Mouse (Mus musculus) midbrain, embryonic 15.5 days (tissue): ENCODE data around the gene Spin1. TPM values are rescaled to one million over a fixed set of nuclear protein-coding genes. Genes with fewer than 3 reads are reported as not detected.

Source experiments
- ATAC-seq: fragments of 200-750 bp; cut with Nextera tagmentation; replicated peaks from 2 replicates; pipeline ENCODE4 v1.8.0; 2017; ENCODE audit warnings: moderate TSS enrichment
- H3K27ac ChIP-seq: fragments of 300-500 bp; sonication (generic); 2 replicates; pipeline ENCODE4 v1.5.1; 2015; ENCODE audit warnings: mild to moderate bottlenecking, inconsistent platforms
- H3K27me3 ChIP-seq: fragments of 300-500 bp; sonication (generic); replicated peaks from 2 replicates; pipeline ENCODE4 v1.6.1; 2015; ENCODE audit warnings: inconsistent platforms
- H3K36me3 ChIP-seq: fragments of 300-500 bp; sonication (generic); replicated peaks from 2 replicates; pipeline ENCODE4 v1.6.1; 2015; ENCODE audit warnings: inconsistent platforms
- H3K4me1 ChIP-seq: fragments of 300-500 bp; sonication (generic); 2 replicates; pipeline ENCODE4 v1.6.1; 2015; ENCODE audit warnings: inconsistent platforms
- H3K4me2 ChIP-seq: fragments of 300-500 bp; sonication (generic); 2 replicates; pipeline ENCODE4 v1.6.1; 2015; ENCODE audit warnings: inconsistent platforms, mild to moderate bottlenecking, moderate library complexity
- H3K4me3 ChIP-seq: fragments of 300-500 bp; sonication (generic); 2 replicates; pipeline ENCODE4 v1.5.1; 2015; ENCODE audit warnings: mild to moderate bottlenecking, inconsistent platforms
- H3K9ac ChIP-seq: fragments of 300-500 bp; sonication (generic); 2 replicates; pipeline ENCODE4 v1.6.1; 2015; ENCODE audit warnings: mild to moderate bottlenecking, inconsistent platforms
- H3K9me3 ChIP-seq: fragments of 300-500 bp; sonication (generic); 2 replicates; pipeline ENCODE4 v1.6.1; 2016; ENCODE audit warnings: inconsistent platforms
- WGBS: fragments of 180-500 bp; shearing (Covaris S2); methylation state at CpG from one replicate; pipeline ENCODE4 v1.1.7; 2015; ENCODE audit warnings: mixed read lengths; 5-methylcytosine and 5-hydroxymethylcytosine counted together
- polyA plus RNA-seq: library from polyadenylated mRNA; unstranded; fragments of >200 nt; fragmentation: Nextera tagmentation; extraction: Ambion mirVana; gene quantifications from 2 replicates; pipeline ENCODE4 v1.2.1, GENCODE M21; 2015

Spin1 gene
- polyA plus RNA-seq, 1 experiment from 2014 or later: 176 TPM

DNA sequence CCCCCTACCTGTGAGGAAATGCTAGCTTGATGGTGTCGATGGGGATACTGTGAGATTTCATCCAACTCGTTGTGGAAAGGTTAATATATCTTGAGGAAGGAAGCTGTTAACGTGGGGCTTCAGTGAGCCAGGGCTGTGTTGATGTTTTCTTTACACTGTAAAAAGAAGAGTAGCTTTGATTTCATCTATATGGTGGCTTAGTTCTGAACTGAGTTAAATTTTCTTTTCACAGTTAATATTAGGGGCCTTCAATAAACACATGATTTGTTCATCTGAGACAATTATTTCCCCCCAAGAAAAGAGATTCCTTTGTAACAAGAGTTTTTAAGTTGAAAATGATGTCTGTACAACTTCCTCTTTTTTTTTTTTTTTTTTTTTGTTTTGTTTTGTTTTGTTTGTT is 56.6 kb downstream of the Spin1 start:
- Histone ChIP-seq H3K4me1 (no peaks in the 10 kb centered on the region), H3K9me3 (no peaks in the 10 kb centered on the region), H3K9ac (no peak overlapping the region), H3K4me3 (no peak overlapping the region), H3K27me3 (no peaks in the 10 kb centered on the region), H3K36me3 (peaks cover 8% of the 10 kb centered on the region; the same call in 1 of the 2 replicates), H3K4me2 (no peak overlapping the region), H3K27ac (no peak overlapping the region)
- ATAC-seq: no peak
- WGBS: 89% methylated on average over 3 of the region's 3 CpGs

DNA sequence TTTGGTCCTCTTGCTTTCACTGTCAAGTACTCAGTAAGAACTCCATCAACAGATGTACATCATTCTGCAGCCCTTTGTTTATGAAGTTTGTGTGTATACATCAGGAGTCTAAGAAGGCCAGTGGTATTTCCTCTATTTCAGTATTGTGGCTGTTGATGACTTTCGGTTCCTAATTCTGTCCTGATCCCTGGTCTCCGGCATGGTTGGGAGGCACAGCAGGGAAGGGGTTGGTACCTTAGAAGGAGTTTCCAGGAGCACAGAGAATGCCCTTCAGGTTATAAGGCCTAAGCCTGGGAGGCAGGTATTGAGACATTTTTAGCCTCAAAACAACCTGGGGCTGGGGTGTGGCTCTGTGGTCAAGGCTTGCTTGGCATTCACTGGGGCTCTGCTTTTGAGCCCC is 61.0 kb downstream of the Spin1 start:
- no peak for ATAC-seq
- no peak overlapping the region for H3K4me3 ChIP-seq
- H3K36me3 ChIP-seq: 0 out of 2 replicates have a peak, but pooled peaks cover 5% of the 10 kb centered on the region
- H3K27ac ChIP-seq: no peak overlapping the region
- no peak overlapping the region for H3K4me2 ChIP-seq
- 88% methylated on average over 2 of the region's 2 CpGs for WGBS
- no peak overlapping the region for H3K9ac ChIP-seq
- no peaks in the 10 kb centered on the region for H3K9me3 ChIP-seq
- H3K27me3 ChIP-seq: no peaks in the 10 kb centered on the region
- H3K4me1 ChIP-seq: no peaks in the 10 kb centered on the region

DNA sequence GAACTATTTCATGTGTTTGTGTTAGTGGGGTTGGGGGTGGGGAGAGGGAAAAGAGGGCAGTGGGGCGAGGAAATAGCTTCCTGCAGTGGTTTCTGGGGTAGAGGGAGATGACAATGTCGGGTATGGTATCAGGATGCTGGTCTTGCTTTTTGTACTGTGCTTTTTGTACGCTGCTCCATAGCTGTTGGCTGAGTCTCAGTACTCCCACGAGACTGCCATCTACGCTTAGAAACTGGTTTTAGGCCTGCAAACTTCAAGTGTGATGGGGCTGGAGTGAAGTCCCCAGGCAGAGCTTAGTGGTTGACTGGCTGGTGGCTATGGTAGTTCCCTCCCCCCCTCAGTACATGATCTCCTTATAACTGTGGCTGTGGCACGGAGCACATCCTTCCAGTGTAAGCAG is 61.6 kb downstream of the Spin1 start:
- no peak for ATAC-seq
- Histone ChIP-seq H3K27ac (no peak overlapping the region), H3K27me3 (no peaks in the 10 kb centered on the region), H3K36me3 (0 out of 2 replicates have a peak, but pooled peaks cover 5% of the 10 kb centered on the region), H3K4me2 (no peak overlapping the region), H3K9ac (no peak overlapping the region), H3K9me3 (no peaks in the 10 kb centered on the region), H3K4me1 (no peaks in the 10 kb centered on the region), H3K4me3 (no peak overlapping the region)
- 80% methylated on average over 6 of the region's 6 CpGs for WGBS

DNA sequence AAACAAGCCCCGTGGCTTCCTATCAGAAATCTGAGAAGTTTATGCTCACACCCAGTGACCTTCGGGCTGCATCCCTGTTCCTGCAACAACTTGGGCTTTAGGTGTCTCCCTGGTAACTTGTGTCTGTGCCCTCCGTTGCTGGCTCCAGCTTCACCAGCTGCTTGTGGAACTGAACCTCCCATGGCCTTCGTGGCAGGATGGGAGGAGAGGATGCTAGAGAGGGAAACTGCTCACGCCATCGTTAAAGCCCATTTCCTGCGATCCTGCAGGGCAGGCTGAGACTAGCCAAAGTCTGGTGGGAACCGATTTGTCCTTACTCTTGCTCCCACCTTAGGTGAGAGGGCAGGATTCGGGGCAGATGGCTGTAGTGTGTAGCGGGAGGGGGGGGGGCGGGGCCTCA is 66.0 kb downstream of the Spin1 start:
- Histone ChIP-seq H3K4me1 (peaks cover 12% of the 10 kb centered on the region), H3K9ac (no peak overlapping the region), H3K9me3 (no peaks in the 10 kb centered on the region), H3K27ac (no peak overlapping the region), H3K4me3 (no peak overlapping the region), H3K27me3 (peaks cover 5% of the 10 kb centered on the region), H3K36me3 (no peaks in the 10 kb centered on the region), H3K4me2 (no peak overlapping the region)
- no peak for ATAC-seq
- 72% methylated on average over 11 of the region's 11 CpGs for WGBS

- Histone ChIP-seq H3K9ac (no peak overlapping the region), H3K36me3 (no peaks in the 10 kb centered on the region), H3K4me3 (peak overlapping the region; percentile 43), H3K27ac (no peak overlapping the region), H3K27me3 (peaks cover 5% of the 10 kb centered on the region), H3K9me3 (no peaks in the 10 kb centered on the region), H3K4me1 (peaks cover 15% of the 10 kb centered on the region), H3K4me2 (peak overlapping the region; percentile 92)
- WGBS: 39% methylated on average over 11 of the region's 11 CpGs
- ATAC-seq: no peak
Observed at GRCm38 (mm10) chr13:51170215-51170614, 69.5 kb downstream of the Spin1 start.

GRCm38 (mm10) chr13:51170691-51171680 is 70.3 kb downstream of the Spin1 start, which contains the start of gene Nxnl2:
Nxnl2 (plus strand) TSS chr13:51171022.
- peaks cover 15% of the 10 kb centered on the region for H3K4me1 ChIP-seq
- under 1% methylated on average over 64 of the region's 64 CpGs for WGBS

GRCm38 (mm10) chr13:51172601-51173000 is 71.9 kb downstream of the Spin1 start:
- H3K9ac ChIP-seq: no peak overlapping the region
- H3K4me1 ChIP-seq: peaks cover 15% of the 10 kb centered on the region
- no peak overlapping the region for H3K27ac ChIP-seq
- 44% methylated on average over 7 of the region's 7 CpGs for WGBS
- peaks cover 5% of the 10 kb centered on the region for H3K27me3 ChIP-seq
- ATAC-seq: no peak
- no peak overlapping the region for H3K4me2 ChIP-seq
- no peaks in the 10 kb centered on the region for H3K36me3 ChIP-seq
- no peak overlapping the region for H3K4me3 ChIP-seq
- no peaks in the 10 kb centered on the region for H3K9me3 ChIP-seq

More at GRCm38 (mm10) chr13:51170691-51171680, 70.3 kb downstream of the Spin1 start, which contains the start of gene Nxnl2:
- Histone ChIP-seq H3K36me3 (no peaks in the 10 kb centered on the region), H3K27me3 (peaks cover 5% of the 10 kb centered on the region), H3K9ac (peak within 1 kb of the TSS; percentile 30), H3K9me3 (no peaks in the 10 kb centered on the region), H3K4me2 (peak within 1 kb of the TSS; percentile 92), H3K4me3 (peak within 1 kb of the TSS; percentile 43), H3K27ac (no peak within 1 kb of the TSS)
- peak; percentile 82 for ATAC-seq

DNA sequence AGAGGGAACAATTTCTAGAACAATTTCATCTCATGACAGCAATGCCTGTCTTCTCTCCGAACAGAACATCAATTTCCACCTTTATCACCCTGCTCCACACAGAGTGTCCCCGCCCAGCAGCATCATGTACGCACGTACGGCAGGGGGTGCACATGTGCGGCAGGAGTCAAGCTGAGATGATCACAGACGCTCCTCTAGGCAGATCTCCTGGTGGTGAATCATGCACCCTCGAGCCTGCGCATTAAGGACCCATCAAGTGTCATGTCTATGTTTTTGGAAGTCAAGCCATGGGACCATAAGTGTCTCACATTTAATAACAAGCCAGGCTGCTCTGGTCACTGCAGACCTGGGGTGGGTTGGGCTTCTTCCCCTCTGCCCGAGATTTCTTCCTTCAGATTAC is 78.3 kb downstream of the Spin1 start:
- no peak overlapping the region for H3K9ac ChIP-seq
- no peaks in the 10 kb centered on the region for H3K9me3 ChIP-seq
- 84% methylated on average over 10 of the region's 10 CpGs for whole genome bisulfite sequencing
- H3K4me1 ChIP-seq: no peaks in the 10 kb centered on the region
- no peaks in the 10 kb centered on the region for H3K27me3 ChIP-seq
- H3K27ac ChIP-seq: no peak overlapping the region
- H3K4me3 ChIP-seq: no peak overlapping the region
- ATAC-seq: no peak
- H3K4me2 ChIP-seq: no peak overlapping the region
- H3K36me3 ChIP-seq: no peaks in the 10 kb centered on the region

- no peak overlapping the region for H3K27ac ChIP-seq
- no peaks in the 10 kb centered on the region for H3K9me3 ChIP-seq
- 55% methylated on average over 3 of the region's 3 CpGs for WGBS
- ATAC-seq: no peak
- no peak overlapping the region for H3K9ac ChIP-seq
- no peaks in the 10 kb centered on the region for H3K4me1 ChIP-seq
- no peaks in the 10 kb centered on the region for H3K27me3 ChIP-seq
- no peaks in the 10 kb centered on the region for H3K36me3 ChIP-seq
- no peak overlapping the region for H3K4me3 ChIP-seq
- no peak overlapping the region for H3K4me2 ChIP-seq
Observed at GRCm38 (mm10) chr13:51179362-51179761, 78.7 kb downstream of the Spin1 start.

- Histone ChIP-seq H3K27me3 (no peaks in the 10 kb centered on the region), H3K4me1 (no peaks in the 10 kb centered on the region), H3K4me3 (no peak overlapping the region), H3K9ac (no peak overlapping the region), H3K27ac (no peak overlapping the region), H3K36me3 (no peaks in the 10 kb centered on the region), H3K9me3 (no peaks in the 10 kb centered on the region), H3K4me2 (no peak overlapping the region)
- ATAC-seq: no peak
- 82% methylated on average over 7 of the region's 7 CpGs for WGBS
Observed at GRCm38 (mm10) chr13:51182236-51182635, 81.6 kb downstream of the Spin1 start.

DNA sequence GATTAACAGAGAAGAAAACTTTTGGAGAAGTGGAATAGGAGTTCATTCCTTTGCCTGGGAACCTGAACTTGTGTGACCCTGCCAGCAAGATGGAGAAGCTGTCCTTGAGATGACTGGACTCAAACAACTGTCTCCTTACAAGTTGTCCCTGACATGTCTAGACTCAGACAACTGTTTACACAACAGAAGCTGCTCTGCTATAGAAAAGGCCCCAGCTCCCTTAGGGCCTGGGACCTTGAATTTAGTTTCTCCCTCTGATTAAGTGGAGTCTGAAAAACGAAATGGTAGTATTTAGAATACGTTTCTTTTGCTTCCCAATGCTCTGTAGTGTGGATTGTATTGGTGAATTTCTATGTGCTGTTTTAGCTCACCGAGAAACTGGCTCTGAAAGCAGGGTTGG is 84.2 kb downstream of the Spin1 start:
- no peak for ATAC-seq
- 82% methylated on average over 3 of the region's 3 CpGs for WGBS

DNA sequence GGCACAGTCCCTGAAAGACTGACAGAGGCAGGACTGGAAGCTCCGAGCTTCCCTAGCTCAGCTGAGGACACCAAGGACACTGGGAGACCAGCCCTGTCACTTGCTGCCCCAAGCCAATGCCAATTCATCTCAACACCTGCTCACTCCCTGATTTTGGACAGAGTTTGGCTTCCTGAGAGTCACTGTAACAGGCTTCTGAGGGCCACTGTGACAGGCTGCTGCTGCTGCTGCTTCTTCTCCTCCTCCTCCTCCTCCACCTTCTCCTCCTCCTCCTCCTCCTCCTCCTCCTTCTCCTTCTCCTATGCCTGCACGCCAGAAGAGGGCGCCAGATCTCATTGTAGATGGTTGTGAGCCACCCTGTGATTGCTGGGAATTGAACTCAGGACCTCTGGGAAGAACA is 89.7 kb downstream of the Spin1 start:
- Histone ChIP-seq H3K4me2 (no peak overlapping the region), H3K9ac (no peak overlapping the region), H3K27me3 (no peaks in the 10 kb centered on the region), H3K4me1 (no peaks in the 10 kb centered on the region), H3K9me3 (no peaks in the 10 kb centered on the region), H3K36me3 (no peaks in the 10 kb centered on the region), H3K4me3 (no peak overlapping the region), H3K27ac (no peak overlapping the region)
- no peak for ATAC-seq
- 76% methylated on average over 3 of the region's 3 CpGs for WGBS

More for the DNA sequence above, 84.2 kb downstream of the Spin1 start:
- no peak overlapping the region for H3K27ac ChIP-seq
- H3K4me3 ChIP-seq: no peak overlapping the region
- no peaks in the 10 kb centered on the region for H3K4me1 ChIP-seq
- no peak overlapping the region for H3K4me2 ChIP-seq
- H3K36me3 ChIP-seq: no peaks in the 10 kb centered on the region
- no peaks in the 10 kb centered on the region for H3K9me3 ChIP-seq
- no peaks in the 10 kb centered on the region for H3K27me3 ChIP-seq
- no peak overlapping the region for H3K9ac ChIP-seq
